Mouse (Mus musculus) adipocyte (in vitro differentiated cells): Measurements from ENCODE around the gene Mag.
"Not testable (repeated sequence)": the region's sequence is repeated elsewhere in the genome, so short reads cannot be mapped to it uniquely, and the experiment has no call there.

Source experiments
- DNase-seq: peaks from one replicate; pipeline ENCODE4 v3.0.0-alpha.2; 2016; ENCODE audit warnings: low spot score

The Mag gene

GRCm38 (mm10) chr7:30940070-30940469 lies 25.4 kb upstream of the Mag start:
- not testable (repeated sequence) for DNase-seq

DNA sequence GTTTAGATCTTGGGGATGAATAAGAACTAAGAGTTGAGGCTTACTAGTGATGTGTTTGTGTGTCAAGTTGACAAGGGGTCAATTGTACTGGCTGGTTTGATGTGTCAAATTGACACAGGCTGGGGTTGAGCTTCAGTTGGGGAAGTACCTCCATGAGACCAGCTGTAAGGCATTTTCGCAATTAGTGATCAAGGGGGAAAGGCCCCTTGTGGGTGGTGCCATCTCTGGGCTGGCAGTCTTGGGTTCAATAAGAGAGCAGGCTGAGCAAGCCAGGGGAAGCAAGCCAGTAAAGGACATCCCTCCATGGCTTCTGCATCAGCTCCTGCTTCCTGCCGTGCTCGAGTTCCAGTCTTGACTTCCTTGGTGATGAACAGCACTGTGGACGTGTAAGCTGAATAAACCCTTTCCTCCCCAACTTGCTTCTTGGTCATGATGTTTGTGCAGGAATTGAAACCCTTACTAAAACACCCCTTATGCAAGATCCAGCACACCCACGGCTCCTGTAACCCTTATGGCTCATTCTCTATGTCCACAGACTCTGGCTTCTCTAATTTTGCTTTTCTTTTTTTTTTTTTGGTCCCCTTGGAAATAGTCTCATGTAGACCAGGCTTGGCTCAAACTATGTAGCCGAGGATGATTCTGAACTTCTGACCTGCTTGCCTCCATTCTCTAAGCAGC lies 20.9 kb upstream of the Mag start:
- DNase-seq, result not testable (repeated sequence)

DNA sequence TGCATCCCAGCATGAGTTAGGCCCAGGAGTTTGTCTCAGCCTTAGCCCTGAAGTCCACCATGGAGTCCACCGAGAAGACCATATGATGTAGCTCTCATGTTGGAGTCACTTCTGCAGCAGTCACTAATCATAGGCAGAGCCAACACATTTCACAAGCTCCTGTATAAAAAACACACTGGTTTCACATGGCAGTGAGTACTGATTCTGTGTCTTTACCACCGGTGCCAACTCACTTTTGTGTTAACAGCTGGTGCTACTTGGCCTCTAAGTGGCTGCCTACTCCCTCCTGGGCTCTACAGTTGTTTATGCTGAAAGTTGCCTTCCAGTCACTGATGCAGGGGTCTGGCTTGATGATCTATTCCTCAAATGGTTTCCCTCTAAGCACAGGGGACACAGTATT lies 9.9 kb upstream of the Mag start, which contains the start of gene Hamp2:
Gene Hamp2 (minus strand): TSS at position 101 of the 400 bp plus-strand sequence.
- DNase-seq, result not testable (repeated sequence)

DNA sequence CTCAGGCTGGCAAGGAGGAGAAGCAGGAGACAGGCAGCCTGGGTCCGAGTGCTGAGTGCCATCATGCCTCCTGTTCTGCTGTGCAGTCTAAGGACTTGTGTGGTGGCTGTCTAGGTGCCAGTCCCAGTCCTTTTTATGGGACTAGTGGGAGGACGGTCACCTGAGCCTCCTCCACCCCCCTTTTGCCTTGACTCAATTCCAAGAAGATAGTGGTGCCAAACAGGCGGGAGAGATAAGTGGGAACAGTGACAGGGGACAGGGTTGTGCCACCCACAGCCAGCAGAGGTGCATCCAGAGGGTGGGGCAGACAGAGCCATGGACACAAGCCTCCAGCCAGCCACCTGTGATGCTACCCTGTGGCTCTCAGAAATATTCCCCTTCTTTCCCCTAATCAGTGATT lies 9.4 kb upstream of the Mag start:
- no peak for DNase-seq

DNA sequence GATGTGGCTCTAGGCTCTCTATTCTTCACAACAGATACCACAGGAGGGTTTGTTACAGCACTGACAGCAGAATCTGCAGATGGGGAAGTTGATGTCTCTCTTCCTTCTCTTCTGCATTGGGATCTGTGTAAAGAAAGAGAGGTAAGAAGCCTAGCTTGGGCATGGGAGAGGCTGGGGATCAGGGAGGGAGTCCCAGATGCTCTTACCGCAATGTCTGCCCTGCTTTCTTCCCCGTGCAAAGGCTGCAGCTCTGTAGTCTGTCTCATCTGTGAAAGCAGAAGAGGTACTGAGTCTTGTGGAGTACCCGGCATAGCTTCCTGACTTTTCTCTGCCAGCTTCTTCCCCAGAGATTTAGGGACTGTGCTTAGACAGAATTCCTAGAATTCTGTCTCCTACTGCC lies 7.8 kb upstream of the Mag start:
- DNase-seq, result not testable (repeated sequence)

GRCm38 (mm10) chr7:30920217-30920616 lies 5.5 kb upstream of the Mag start:
- no peak for DNase-seq

GRCm38 (mm10) chr7:30917219-30917618 lies 2.5 kb upstream of the Mag start:
- DNase-seq, result no peak

GRCm38 (mm10) chr7:30916713-30917112 lies 2.0 kb upstream of the Mag start:
- no peak for DNase-seq

DNA sequence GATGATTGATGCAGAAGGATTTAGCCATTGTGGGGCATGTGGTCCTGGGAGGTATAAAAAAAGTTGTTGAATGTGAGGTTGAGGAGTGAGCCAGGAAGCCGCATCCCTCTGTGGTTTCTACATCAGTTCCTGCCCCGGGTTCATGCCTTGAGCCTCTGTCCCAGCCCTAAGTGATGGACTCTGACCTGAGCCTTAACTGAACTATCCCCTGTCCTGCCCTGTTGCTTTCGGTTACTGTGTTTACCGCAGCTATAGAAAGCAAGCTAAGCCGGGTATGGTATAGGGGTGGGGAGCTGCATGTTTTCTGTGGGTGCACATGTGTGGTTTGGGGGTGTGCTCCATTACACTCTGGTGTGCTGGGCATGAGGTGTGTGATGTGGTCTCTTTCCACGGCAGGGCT lies 4.9 kb downstream of the Mag start:
- no peak for DNase-seq

GRCm38 (mm10) chr7:30908992-30909431 lies 5.7 kb downstream of the Mag start:
- no peak for DNase-seq

DNA sequence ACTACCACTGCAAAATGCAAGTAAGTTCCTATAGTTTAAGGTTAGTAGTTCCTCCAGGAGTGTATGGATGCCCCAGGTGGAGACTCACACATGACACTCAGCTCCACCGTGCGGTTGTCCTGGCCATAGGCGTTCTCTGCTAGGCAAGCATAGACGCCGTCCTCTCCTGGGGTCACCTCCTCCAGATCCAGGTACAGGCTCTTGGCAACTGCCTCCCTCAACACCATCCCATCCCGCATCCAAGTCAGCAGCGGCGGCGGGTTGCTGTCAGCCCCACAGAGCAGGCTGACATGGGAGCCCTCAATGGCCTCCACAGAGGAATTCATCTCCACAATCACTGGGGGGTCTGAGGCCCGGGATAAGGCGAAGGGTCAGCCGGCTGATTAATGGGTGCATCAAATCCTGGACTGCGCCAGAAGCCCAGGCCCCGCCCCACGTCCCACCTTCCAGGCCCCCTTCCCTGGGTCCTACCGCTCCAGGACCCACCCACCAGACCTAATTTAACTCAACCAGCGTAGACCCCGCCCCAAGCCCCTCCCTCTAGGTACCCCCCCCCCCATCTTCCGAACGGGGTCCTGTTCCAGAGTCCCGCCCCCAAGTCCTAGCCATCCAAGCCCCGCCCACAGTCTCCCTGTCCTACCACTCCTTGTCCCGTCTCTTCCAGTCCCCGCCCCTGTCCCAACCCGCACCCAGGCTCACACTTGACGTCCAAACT lies 6.2 kb downstream of the Mag start:
- no peak for DNase-seq

DNA sequence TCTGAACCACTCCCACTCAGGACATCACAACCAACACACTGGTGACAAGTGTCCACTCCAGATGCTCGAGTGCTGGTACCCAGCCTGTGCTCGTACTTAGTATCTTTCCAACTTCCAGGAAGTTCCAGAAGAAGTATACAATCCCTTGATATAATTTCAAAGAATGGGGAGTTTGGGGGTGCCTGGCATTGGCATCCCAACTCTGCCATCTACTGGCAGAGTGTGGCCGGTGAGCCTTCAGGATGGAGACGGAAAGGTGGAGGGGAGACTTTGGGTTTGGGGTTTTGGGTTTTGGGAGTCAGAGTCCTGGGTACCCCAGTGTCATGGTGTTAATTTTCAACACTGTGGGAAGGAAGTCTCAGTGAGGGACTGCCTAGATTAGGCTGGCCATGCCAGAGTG lies 10.6 kb downstream of the Mag start:
- DNase-seq, result peak; percentile 10

- DNase-seq, result no peak
Measured at GRCm38 (mm10) chr7:30895217-30895616, 19.5 kb downstream of the Mag start.

DNA sequence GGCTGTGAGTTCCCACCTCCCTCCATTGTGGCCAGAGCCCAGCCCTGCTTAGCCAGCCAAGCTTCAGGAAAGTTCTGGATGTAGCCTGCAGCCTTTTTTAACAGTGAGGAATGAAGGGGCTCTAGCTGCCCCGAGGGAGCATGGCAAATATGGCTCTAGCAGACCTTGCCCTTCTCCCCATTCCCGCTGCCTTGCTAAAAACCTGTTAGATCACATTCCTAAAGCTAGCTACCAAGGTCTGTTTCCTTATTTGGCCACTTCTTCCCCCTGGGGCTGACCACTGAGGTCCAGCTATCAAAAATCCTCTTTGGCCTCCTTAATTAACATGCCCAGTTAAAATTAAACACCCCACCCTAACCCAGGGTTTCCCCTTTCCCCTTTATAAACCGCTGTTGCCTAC lies 22.2 kb downstream of the Mag start:
- no peak for DNase-seq

DNA sequence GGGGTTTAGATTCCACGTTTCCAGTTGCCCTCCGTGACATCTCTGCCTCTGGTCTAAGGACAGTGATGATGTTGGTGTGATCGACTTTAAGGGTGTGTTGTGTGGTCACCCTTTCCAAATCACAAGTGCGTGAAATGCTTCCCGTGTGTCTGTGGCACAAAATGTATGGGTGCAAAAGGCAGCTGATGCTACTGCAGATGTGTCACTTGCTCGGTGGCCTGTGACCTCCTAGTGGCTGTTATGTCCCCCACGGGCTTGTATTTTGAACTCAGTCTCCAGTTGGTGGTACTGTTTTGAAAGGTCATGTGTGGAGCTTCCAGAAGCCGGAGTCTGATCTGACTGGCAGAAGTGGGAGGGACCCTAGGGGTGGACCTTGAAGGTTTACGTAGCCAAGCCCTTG lies 22.9 kb downstream of the Mag start:
- DNase-seq, result no peak

- DNase-seq, result no peak
Measured at GRCm38 (mm10) chr7:30890681-30891080, 24.0 kb downstream of the Mag start.

GRCm38 (mm10) chr7:30888786-30889185 lies 25.9 kb downstream of the Mag start:
- DNase-seq, result no peak

- DNase-seq, result no peak
Measured at GRCm38 (mm10) chr7:30887568-30888188, 27.0 kb downstream of the Mag start.

GRCm38 (mm10) chr7:30886852-30887251 lies 27.8 kb downstream of the Mag start:
- no peak for DNase-seq

GRCm38 (mm10) chr7:30884047-30884446 lies 30.6 kb downstream of the Mag start:
- DNase-seq, result no peak

DNA sequence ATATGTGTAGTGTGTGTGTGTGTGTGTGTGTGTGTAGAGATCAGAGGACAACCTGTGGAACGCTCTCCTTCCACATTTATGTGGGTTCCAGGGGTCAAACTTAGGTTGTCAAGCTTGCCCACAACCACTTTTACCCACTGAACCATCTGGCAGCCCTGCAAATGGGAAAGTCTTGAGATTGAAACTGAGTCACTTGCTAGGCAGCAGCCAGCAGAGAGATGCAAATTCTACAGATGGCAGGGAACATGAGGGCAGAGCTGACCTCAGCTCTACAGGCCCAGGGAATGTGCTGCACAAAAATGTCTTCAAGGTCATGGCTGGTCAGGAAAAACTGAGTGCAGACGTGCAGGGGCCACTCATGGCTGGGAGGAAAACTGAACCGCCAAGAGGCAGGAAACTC lies 33.3 kb downstream of the Mag start:
- DNase-seq, result no peak

DNA sequence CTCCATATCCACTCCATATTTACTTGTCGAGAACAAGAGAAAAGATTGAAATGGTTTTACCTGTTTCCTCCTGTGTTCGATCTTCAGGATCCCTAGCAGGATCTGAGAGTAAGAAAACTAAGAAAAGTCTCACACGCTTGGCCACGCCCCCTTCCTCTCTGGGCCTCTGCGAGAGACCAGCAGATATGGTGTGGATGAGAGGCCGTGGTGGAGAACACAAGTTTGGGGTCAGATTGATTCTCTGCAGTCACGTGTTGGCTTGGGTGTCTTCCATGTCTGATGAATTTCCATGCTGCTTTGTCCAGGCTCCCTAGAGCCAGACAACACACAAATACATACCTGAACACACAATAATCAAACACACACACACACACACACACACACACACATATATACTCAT lies 34.5 kb downstream of the Mag start, which contains the start of gene Cd22:
Gene Cd22 (minus strand): TSS at position 167 of the 400 bp plus-strand sequence.
- no peak for DNase-seq

GRCm38 (mm10) chr7:30878950-30879349 lies 35.7 kb downstream of the Mag start:
- DNase-seq, result no peak
